Mouse (Mus musculus) gastrocnemius, adult 18-20 months (tissue): Measurements from ENCODE around the gene Cetn2. TPM values are rescaled to one million over a fixed set of nuclear protein-coding genes. Genes with fewer than 3 reads are reported as not detected.

ENCODE experiments used
- DNase-seq: peaks from one replicate; pipeline ENCODE4 v3.0.0; 2021; ENCODE audit warnings: low spot score
- long read RNA-seq, 2 experiments: library from polyadenylated mRNA; stranded (forward); transcript quantifications; one replicate each; pipeline ENCODE4 v2.0.0; 2021
- total RNA-seq, 2 experiments: library from RNA; stranded (reverse); gene quantifications; 2 replicates each; pipeline ENCODE4 v1.2.3; 2021

The Cetn2 gene
- 10 to 100 TPM; 27.4 to 28.8 TPM for total RNA-seq
- long read RNA-seq, experiment 1, transcript Cetn2-203 (5 exons, 1,286 nt), result major isoform, 63 of 65 reads
- long read RNA-seq, experiment 1, partial matches to known transcripts, result 1 of 65 reads
- long read RNA-seq, experiment 1, other reads (novel, unspliced or antisense), result 0 of 65 reads
- long read RNA-seq, experiment 2, transcript Cetn2-203 (5 exons, 1,286 nt), result major isoform, 39 of 42 reads
- long read RNA-seq, experiment 2, partial matches to known transcripts, result 0 of 42 reads
- long read RNA-seq, experiment 2, other reads (novel, unspliced or antisense), result 1 of 42 reads

GRCm38 (mm10) chrX:72917884-72918681 lies at the start of gene Cetn2, which contains the start of gene Nsdhl:
Gene Cetn2 (minus strand): TSS chrX:72918411.
Gene Nsdhl (plus strand): TSS chrX:72918557.
- DNase-seq, result peak; percentile 88

GRCm38 (mm10) chrX:72962743-72963142 lies 44.5 kb upstream of the Cetn2 start:
- no peak for DNase-seq

- DNase-seq, result no peak
Measured at GRCm38 (mm10) chrX:72961511-72961910, 43.3 kb upstream of the Cetn2 start.

GRCm38 (mm10) chrX:72960431-72960830 lies 42.2 kb upstream of the Cetn2 start:
- DNase-seq, result no peak

- no peak for DNase-seq
Measured at GRCm38 (mm10) chrX:72956486-72956885, 38.3 kb upstream of the Cetn2 start.

GRCm38 (mm10) chrX:72953464-72953863 lies 35.3 kb upstream of the Cetn2 start:
- no peak for DNase-seq

GRCm38 (mm10) chrX:72921391-72921790 lies 3.2 kb upstream of the Cetn2 start:
- no peak for DNase-seq

- DNase-seq, result no peak
Measured at GRCm38 (mm10) chrX:72918682-72919059, 460 bp upstream of the Cetn2 start.

- no peak for DNase-seq
Measured at GRCm38 (mm10) chrX:72911611-72912010, 6.6 kb downstream of the Cetn2 start.

GRCm38 (mm10) chrX:72908404-72908741 lies 9.8 kb downstream of the Cetn2 start:
- peak; percentile 11 for DNase-seq

- DNase-seq, result no peak
Measured at GRCm38 (mm10) chrX:72907619-72908403, 10.4 kb downstream of the Cetn2 start.

- DNase-seq, result no peak
Measured at GRCm38 (mm10) chrX:72902530-72902929, 15.7 kb downstream of the Cetn2 start.

GRCm38 (mm10) chrX:72896055-72896437 lies 22.2 kb downstream of the Cetn2 start:
- no peak for DNase-seq

GRCm38 (mm10) chrX:72895388-72896054 lies 22.7 kb downstream of the Cetn2 start:
- no peak for DNase-seq

Other genes with a start within 250 kb of the Cetn2 start
- gene Gabrq, start 93.2 kb downstream of the Cetn2 start, total RNA-seq, result not detected
- 1 to 10 TPM; 3.3 to 3.5 TPM for gene Nsdhl, start 146 bp upstream of the Cetn2 start, total RNA-seq
- gene Zfp185, start 68.9 kb upstream of the Cetn2 start, total RNA-seq, result 1 to 10 TPM in 1 of 2 experiments, under 1 TPM in 1; 0.53 to 1.3 TPM
- gene Pnma5, start 118.7 kb upstream of the Cetn2 start, total RNA-seq, result under 1 TPM in 1 of 2 experiments, not detected in 1; 0.14 TPM
- not detected for gene Pnma3, start 146.4 kb upstream of the Cetn2 start, total RNA-seq
- gene Xlr4a, start 164.1 kb upstream of the Cetn2 start, total RNA-seq, result not detected
- under 1 TPM; 0.36 to 0.53 TPM for gene Xlr3a, start 178.7 kb upstream of the Cetn2 start, total RNA-seq
- gene Gm14685, start 198.6 kb upstream of the Cetn2 start, total RNA-seq, result not detected
- gene Xlr5b, start 230.4 kb upstream of the Cetn2 start, total RNA-seq, result not detected
- gene DXBay18, start 231.0 kb upstream of the Cetn2 start, total RNA-seq, result not detected